8 mouse cellular contexts compared by ENCODE assay signal in the genomic region with DNA sequence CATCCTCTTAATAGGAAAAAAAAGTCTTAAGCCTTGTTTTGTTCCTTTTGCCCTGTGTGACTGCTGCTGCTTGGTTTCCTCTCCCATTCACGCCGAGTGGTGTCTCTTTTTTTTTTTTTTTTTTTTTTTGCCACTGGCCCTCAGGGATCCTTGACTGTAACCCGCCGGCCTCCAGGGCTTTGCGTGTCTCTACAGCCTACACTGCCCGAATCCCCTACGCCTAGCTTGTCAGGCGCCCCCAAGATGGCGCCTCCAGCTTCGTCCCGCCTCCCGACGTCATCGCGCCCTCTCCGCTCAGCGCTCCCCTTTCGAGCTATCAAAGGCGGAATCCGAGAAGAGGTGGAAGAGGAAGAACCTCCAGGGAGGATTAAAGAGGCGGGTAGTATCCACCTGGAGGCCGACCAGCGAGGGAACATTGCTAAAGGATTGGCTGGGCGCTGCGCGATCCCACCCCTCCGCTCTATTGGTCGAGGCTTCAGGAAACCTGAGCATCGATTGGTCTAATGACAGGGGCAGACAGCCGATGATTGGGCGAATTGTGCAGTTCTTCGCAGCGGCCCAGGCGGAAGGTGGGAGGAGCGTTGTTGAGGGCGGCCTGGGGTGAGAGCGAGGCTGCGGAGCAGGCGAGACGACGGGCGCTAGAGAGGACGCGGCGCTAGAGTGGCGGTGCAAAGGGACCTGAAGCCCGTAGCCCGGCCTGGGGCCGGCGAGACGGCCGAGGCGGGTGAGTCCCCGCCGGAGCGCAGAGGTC. TPM values are rescaled to one million over a fixed set of nuclear protein-coding genes. Genes with fewer than 3 reads are reported as not detected.
DNase-seq lines count a peak whose midpoint lies in the region; ATAC-seq and TF ChIP-seq lines count a peak whose summit lies in the region.

No protein-coding gene starts in this region.

- no peak for TF ChIP-seq EP300 in heart, adult 2 months (IDR thresholded peaks at IDR 0.05; ENCODE audit: insufficient read depth, low read depth, low read length)

- no peaks in the 10 kb centered on the region for H3K27me3 ChIP-seq in embryonic facial prominence, embryonic 14.5 days (replicated peaks; ENCODE audit: control insufficient read depth, insufficient read depth, low read length)
- no peaks in the 10 kb centered on the region for H3K27me3 ChIP-seq in heart, adult 2 months (ENCODE audit: control insufficient read depth, insufficient read depth, low read length)
- no peaks in the 10 kb centered on the region for H3K27me3 ChIP-seq in limb, embryonic 13.5 days
- no peaks in the 10 kb centered on the region for H3K27me3 ChIP-seq in midbrain, embryonic 16.5 days (ENCODE audit: control insufficient read depth, insufficient read depth, low read depth, low read length)

- H3K4me3 ChIP-seq in embryonic facial prominence, embryonic 14.5 days (ENCODE audit: low read depth, low read length), result peak overlapping the region; percentile 86
- H3K4me3 ChIP-seq in heart, adult 2 months, result peak overlapping the region; percentile 91
- H3K4me3 ChIP-seq in limb, embryonic 13.5 days, result peak overlapping the region; percentile 87
- H3K4me3 ChIP-seq in midbrain, embryonic 16.5 days (ENCODE audit: low read depth, low read length), result peak overlapping the region; percentile 83

- peaks cover 25% of the 10 kb centered on the region for H3K36me3 ChIP-seq in embryonic facial prominence, embryonic 14.5 days (ENCODE audit: control insufficient read depth, insufficient read depth, low read length)
- H3K36me3 ChIP-seq in heart, adult 2 months (ENCODE audit: control insufficient read depth, insufficient read depth, low read length), result no peaks in the 10 kb centered on the region; the same call in 1 of the 2 replicates
- H3K36me3 ChIP-seq in limb, embryonic 13.5 days, result peaks cover 31% of the 10 kb centered on the region
- H3K36me3 ChIP-seq in midbrain, embryonic 16.5 days (ENCODE audit: control insufficient read depth, insufficient read depth, low read length), result peaks cover 22% of the 10 kb centered on the region

- intact Hi-C loops in heart, adult 2 months (cut with DNase I), result loop anchor here (5.0 kb wide), 2 partner anchors 170 to 190 kb away; no protein-coding TSS in a partner anchor

- H3K9me3 ChIP-seq in embryonic facial prominence, embryonic 14.5 days (ENCODE audit: control insufficient read depth, low read length), result no peaks in the 10 kb centered on the region
- H3K9me3 ChIP-seq in limb, embryonic 13.5 days, result no peaks in the 10 kb centered on the region
- no peaks in the 10 kb centered on the region for H3K9me3 ChIP-seq in midbrain, embryonic 16.5 days (replicated peaks; ENCODE audit: control insufficient read depth, low read length, poor library complexity, severe bottlenecking)

- H3K4me1 ChIP-seq in embryonic facial prominence, embryonic 14.5 days (ENCODE audit: control insufficient read depth, insufficient read depth, low read length), result peaks cover 17% of the 10 kb centered on the region
- H3K4me1 ChIP-seq in heart, adult 2 months (ENCODE audit: control insufficient read depth, insufficient read depth, low read length), result peaks cover 4% of the 10 kb centered on the region; the same call in 1 of the 2 replicates
- H3K4me1 ChIP-seq in limb, embryonic 13.5 days, result peaks cover 31% of the 10 kb centered on the region
- H3K4me1 ChIP-seq in midbrain, embryonic 16.5 days (ENCODE audit: control insufficient read depth, insufficient read depth, low read length), result peaks cover 28% of the 10 kb centered on the region

- H3K4me2 ChIP-seq in embryonic facial prominence, embryonic 14.5 days (ENCODE audit: low read depth, low read length), result peak overlapping the region; percentile 84
- peak overlapping the region; percentile 86 for H3K4me2 ChIP-seq in limb, embryonic 13.5 days (replicated peaks)
- peak overlapping the region; percentile 68 for H3K4me2 ChIP-seq in midbrain, embryonic 16.5 days (ENCODE audit: low read length)

- TF ChIP-seq POLR2A in heart, adult 2 months (IDR thresholded peaks at IDR 0.05; ENCODE audit: insufficient read depth, low read depth, low read length), result peak; percentile 88

- peak overlapping the region; percentile 94 for H3K9ac ChIP-seq in embryonic facial prominence, embryonic 14.5 days (ENCODE audit: low read depth, low read length)
- H3K9ac ChIP-seq in heart, adult 2 months (ENCODE audit: low read depth, low read length), result peak overlapping the region; percentile 91
- H3K9ac ChIP-seq in limb, embryonic 13.5 days, result peak overlapping the region; percentile 95
- H3K9ac ChIP-seq in midbrain, embryonic 16.5 days (ENCODE audit: low read depth, low read length), result peak overlapping the region; percentile 89

- H3K27ac ChIP-seq in embryonic facial prominence, embryonic 14.5 days (replicated peaks; ENCODE audit: low read depth, low read length), result peak overlapping the region; percentile 93
- peak overlapping the region; percentile 94 for H3K27ac ChIP-seq in heart, adult 2 months
- H3K27ac ChIP-seq in limb, embryonic 13.5 days, result peak overlapping the region; percentile 97
- peak overlapping the region; percentile 93 for H3K27ac ChIP-seq in midbrain, embryonic 16.5 days (ENCODE audit: low read length)

- peak; percentile 98 for ATAC-seq in embryonic facial prominence, embryonic 14.5 days (ENCODE audit: low read depth)
- ATAC-seq in limb, embryonic 13.5 days (ENCODE audit: low FRiP score, low read depth), result peak; percentile 97
- peak; percentile 97 for ATAC-seq in midbrain, embryonic 16.5 days

- TF ChIP-seq CTCF in heart, adult 2 months (IDR thresholded peaks at IDR 0.05), result peak; percentile 1; the same call in 1 of the 2 replicates

- H3K79me2 ChIP-seq in heart, adult 2 months (replicated peaks; ENCODE audit: control insufficient read depth, insufficient read depth, low read length), result peaks cover 7% of the 10 kb centered on the region

- DNase-seq in 3T3-L1 (ENCODE audit: low read depth, low spot score), result peak; percentile 98
- peak; percentile 90 to 94 for DNase-seq in adrenal gland, postnatal 4 days (ENCODE audit: low spot score in 2 of 2)
- DNase-seq in embryonic facial prominence, embryonic 14.5 days (ENCODE audit: low spot score), result peak; percentile 100
- peak; percentile 94 to 98 for DNase-seq in heart, adult 2 months
- peak; percentile 98 to 99 for DNase-seq in kidney, adult 8-10 months
- peak; percentile 91 to 97 for DNase-seq in spleen, postnatal 10 days (ENCODE audit: low spot score in 2 of 2)

- WGBS in embryonic facial prominence, embryonic 14.5 days, result under 1% methylated on average over 55 of the region's 56 CpGs
- under 1% methylated on average over 56 of the region's 56 CpGs for WGBS in heart, adult 2 months
- under 1% methylated on average over 56 of the region's 56 CpGs for WGBS in limb, embryonic 13.5 days
- WGBS in midbrain, embryonic 16.5 days, result under 1% methylated on average over 55 of the region's 56 CpGs

RNA-seq across cellular contexts. Expression of gene Zfp574, which starts 4.5 kb away (rescaled TPM):
- total RNA-seq in adrenal gland, postnatal 4 days (2021), result 10 to 100 TPM; 22.3 to 24.4 TPM
- 24.1 and 25.2 TPM in 2 replicates for polyA plus RNA-seq in embryonic facial prominence, embryonic 14.5 days (2014; fragmentation: Nextera tagmentation; extraction: Ambion mirVana)
- total RNA-seq in heart, adult 2 months (2021), result 10 to 100 TPM in 1 of 2 experiments, 1 to 10 TPM in 1; 9.2 to 10.3 TPM
- polyA plus RNA-seq in heart, adult 2 months (2012; rRNA removed), result 11.8 and 12.6 TPM in 2 replicates
- 36.3 and 37.8 TPM in 2 replicates for polyA plus RNA-seq in limb, embryonic 13.5 days (2015; fragmentation: Nextera tagmentation; extraction: Ambion mirVana)
- polyA plus RNA-seq in midbrain, embryonic 16.5 days (2015; fragmentation: Nextera tagmentation; extraction: Ambion mirVana), result 33.7 and 34.2 TPM in 2 replicates

RNA-seq across cellular contexts. Expression of gene Grik5, which starts 4.7 kb away (rescaled TPM):
- total RNA-seq in adrenal gland, postnatal 4 days (2021), result 10 to 100 TPM; 38.1 to 45.1 TPM
- polyA plus RNA-seq in embryonic facial prominence, embryonic 14.5 days (2014; fragmentation: Nextera tagmentation; extraction: Ambion mirVana), result 7.0 and 8.3 TPM in 2 replicates
- 1 to 10 TPM; 4.5 to 4.6 TPM for total RNA-seq in heart, adult 2 months (2021)
- polyA plus RNA-seq in heart, adult 2 months (2012; rRNA removed), result 10.3 and 12.1 TPM in 2 replicates
- 8.5 and 10.2 TPM in 2 replicates for polyA plus RNA-seq in limb, embryonic 13.5 days (2015; fragmentation: Nextera tagmentation; extraction: Ambion mirVana)
- 14.2 and 15.5 TPM in 2 replicates for polyA plus RNA-seq in midbrain, embryonic 16.5 days (2015; fragmentation: Nextera tagmentation; extraction: Ambion mirVana)

Comparison
In these comparisons a context has a peak if more than half of its experiments do, and no peak if none do; other contexts are left out.
1. Peak in every context shown above with its lines: DNase-seq, ATAC-seq, H3K4me3 ChIP-seq and H3K27ac ChIP-seq.